Mouse (Mus musculus) C2C12 (cell line): ENCODE data around the gene Mpp6.

Experiments
- CTCF ChIP-seq: IDR thresholded peaks from one replicate; pipeline ENCODE4 v1.5.1; 2011; ENCODE audit not compliant: control insufficient read depth, insufficient read depth, insufficient read length
- MYOD1 ChIP-seq: IDR thresholded peaks from one replicate; pipeline ENCODE4 v1.6.1; 2011; ENCODE audit warnings: low read depth; ENCODE audit not compliant: control insufficient read depth, insufficient read length
- USF1 ChIP-seq: IDR thresholded peaks from one replicate; pipeline ENCODE4 v1.6.1; 2011; ENCODE audit warnings: low read depth, mild to moderate bottlenecking, control low read depth, moderate library complexity

- no peak for TF ChIP-seq MYOD1
- no peak for TF ChIP-seq CTCF
- TF ChIP-seq USF1: no peak
Measured at GRCm38 (mm10) chr6:50222351-50222750, 112.3 kb downstream of the Mpp6 start.
